Mouse (Mus musculus) brown adipose tissue, adult 24 weeks (tissue): ENCODE results near the gene Tspan4. TPM values are rescaled to one million over a fixed set of nuclear protein-coding genes. Genes with fewer than 3 reads are reported as not detected.

Experiments
- H3K27ac ChIP-seq: fragments of 200-500 bp; replicated peaks from 2 replicates; pipeline ENCODE4 v1.5.1; 2012; ENCODE audit warnings: low read depth, mild to moderate bottlenecking, low read length
- H3K4me1 ChIP-seq: fragments of 200-500 bp; 2 replicates; pipeline ENCODE4 v1.6.1; 2012; ENCODE audit warnings: low read length, mixed read lengths; ENCODE audit not compliant: control insufficient read depth, insufficient read depth, insufficient read length
- H3K4me3 ChIP-seq: fragments of 200-500 bp; 2 replicates; pipeline ENCODE4 v1.5.1; 2012; ENCODE audit warnings: low read depth, mild to moderate bottlenecking, low read length, moderate library complexity; ENCODE audit not compliant: insufficient read depth
- polyA plus RNA-seq: library from polyadenylated mRNA; stranded (reverse); fragments of >200 nt; gene quantifications from 2 replicates; pipeline ENCODE4 v1.2.4, GENCODE M21; 2012; ENCODE audit not compliant: missing spikeins, insufficient read depth, insufficient read length

Tspan4 gene
- polyA plus RNA-seq, 1 experiment: 39.6 TPM

DNA sequence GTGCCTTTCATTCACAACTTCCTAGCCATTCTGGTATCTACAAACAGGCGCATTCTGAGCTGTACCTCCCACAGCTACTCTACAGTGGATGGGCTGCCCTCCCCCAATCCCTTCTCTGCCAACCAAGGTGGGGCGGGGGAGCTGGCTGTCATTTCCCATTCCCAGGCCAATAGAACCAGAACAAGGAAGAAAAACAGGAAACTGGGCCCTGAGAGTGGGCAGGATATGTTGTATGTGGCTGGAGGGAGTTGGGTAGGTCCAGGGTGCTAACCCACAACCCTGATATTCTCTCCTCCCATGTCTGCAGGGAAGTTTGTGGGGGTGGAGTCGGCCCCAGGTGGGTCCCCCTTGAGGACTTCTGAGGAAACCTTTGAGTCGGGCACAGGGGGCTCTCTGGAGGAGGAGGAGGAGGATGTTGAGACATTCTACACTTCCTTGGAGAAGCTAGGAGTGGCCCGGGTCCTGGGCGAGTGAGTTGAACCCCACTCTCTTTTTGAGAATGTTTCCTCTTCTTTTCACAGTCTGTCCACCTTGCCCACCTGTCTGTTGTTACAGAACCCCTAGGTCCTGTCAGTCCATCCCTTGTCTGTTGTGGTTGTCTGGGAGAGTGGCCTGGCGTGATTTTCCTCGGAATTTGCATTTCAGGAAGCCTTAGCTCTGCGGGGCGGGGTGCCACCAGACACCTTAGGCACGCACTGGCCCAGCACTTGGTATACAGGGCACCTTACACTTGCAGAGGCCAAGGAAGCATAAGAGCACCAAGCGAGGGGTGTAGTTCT, 11.0 kb upstream of the Tspan4 start:
- peak overlapping the region; percentile 76 for H3K27ac ChIP-seq

DNA sequence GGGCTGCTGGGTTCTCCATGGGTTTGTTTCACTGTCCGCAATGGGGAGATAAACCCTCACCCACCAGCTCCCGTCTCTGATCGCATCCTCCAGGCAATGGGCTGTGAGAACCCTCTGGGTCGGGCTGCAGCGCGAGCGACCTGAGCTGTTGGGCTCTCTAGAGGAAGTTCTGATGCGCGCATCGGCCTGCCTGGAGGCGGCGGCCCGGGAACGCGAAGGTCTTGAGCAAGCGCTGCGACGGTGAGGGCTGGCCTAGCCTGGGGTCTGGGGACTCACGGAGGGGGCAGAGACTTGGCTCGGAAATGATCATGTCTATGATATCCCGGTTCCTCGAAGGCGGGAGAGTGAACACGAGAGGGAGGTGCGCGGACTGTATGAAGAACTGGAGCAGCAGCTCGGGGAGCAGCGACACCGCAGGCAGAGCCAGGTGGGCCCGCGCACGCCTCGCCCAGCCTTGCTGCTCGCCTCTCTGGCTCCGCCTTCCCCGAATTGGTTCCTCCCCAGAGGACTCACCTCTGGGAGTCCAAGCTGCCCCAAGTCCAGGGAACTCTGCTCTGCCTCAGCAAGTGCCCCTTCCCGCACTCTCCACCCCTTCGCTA, 10.3 kb upstream of the Tspan4 start:
- Histone ChIP-seq H3K4me1 (peaks cover 10% of the 10 kb centered on the region; the same call in 1 of the 2 replicates), H3K4me3 (peak overlapping the region; percentile 66), H3K27ac (peak overlapping the region; percentile 76)

More for the DNA sequence above, 11.0 kb upstream of the Tspan4 start:
- Histone ChIP-seq H3K4me3 (peak overlapping the region; percentile 66), H3K4me1 (peaks cover 12% of the 10 kb centered on the region; the same call in 1 of the 2 replicates)

DNA sequence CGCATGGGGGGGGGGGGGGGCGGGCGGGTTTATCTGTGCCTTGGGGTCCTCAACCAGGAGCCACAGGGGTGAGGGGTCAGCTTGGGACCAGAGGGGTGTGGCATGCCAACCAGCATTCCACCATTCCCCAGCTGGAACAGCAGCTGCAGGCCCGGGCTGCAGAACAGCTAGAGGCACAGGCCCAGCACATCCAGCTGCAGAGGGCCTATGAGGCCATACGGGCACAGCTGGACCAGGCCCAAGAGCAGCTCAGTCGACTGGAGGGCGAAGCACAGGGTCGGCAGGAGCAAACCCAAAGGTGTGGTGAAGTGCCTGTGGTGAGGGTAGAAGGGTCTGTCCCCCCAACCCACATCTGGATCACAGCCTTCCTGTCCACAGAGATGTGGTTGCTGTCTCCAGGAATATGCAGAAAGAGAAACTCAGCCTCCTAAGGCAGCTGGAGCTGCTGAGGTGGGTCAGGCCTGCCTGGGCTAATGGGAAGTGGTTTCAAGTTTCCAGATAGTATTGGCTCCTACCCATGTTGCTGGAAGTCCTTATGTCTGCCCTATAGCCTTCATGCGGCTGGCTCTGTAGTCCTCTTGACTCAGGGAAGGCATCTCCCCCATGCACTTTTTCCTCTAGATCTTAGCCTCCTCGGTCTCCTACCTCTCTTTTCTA, 9.5 kb upstream of the Tspan4 start:
- Histone ChIP-seq H3K4me3 (peak overlapping the region; percentile 27), H3K4me1 (peaks cover 10% of the 10 kb centered on the region; the same call in 1 of the 2 replicates)

DNA sequence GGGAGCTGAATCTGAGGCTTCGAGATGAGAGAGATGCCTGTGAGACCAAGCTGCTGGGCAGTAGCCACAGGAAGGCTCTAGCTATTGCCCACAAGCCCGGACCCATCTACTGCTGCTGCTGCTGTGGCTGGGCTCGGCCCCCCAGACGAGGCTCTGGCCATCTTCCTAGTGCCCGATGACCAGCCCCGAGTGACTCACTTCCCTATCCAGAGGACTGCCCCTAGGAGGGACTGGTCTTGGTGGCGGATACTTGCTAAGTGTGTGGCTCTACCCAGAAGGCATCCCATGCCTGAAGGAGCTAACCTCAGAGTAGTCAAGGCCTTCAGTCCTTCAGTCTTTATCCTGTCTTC, 9.0 kb upstream of the Tspan4 start:
- Histone ChIP-seq H3K4me1 (peaks cover 7% of the 10 kb centered on the region; the same call in 1 of the 2 replicates), H3K4me3 (peak overlapping the region; percentile 27; the same call in 1 of the 2 replicates), H3K27ac (no peak overlapping the region; the same call in 1 of the 2 replicates)

More for the DNA sequence above, 9.5 kb upstream of the Tspan4 start:
- H3K27ac ChIP-seq: no peak overlapping the region; the same call in 1 of the 2 replicates

DNA sequence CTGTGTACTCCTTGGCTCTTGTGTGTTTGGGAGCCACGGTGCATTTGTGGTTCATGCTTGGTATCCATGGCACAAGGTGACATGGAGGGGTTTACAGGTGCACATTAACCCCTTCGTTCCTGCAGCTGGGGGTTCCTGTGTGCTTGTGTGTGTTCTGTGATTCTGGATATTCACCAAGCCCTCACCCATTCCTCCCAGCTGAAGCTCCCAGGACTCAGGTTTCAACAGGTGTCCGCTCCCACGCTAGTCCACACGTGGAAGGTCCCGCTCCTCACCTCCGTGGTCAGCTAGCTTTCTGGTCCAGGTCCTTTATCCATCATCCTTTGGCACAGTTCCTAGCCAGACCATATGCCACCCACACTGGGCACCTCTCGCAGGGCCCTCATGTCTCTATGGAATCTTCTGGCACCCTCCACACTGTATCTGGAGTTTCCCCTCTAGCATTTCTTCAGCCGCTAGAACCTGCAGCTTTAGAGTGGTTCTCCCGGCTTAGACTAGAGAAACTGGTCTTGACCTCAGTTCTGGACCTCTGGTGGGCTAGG, 8.4 kb upstream of the Tspan4 start:
- Histone ChIP-seq H3K4me1 (peaks cover 7% of the 10 kb centered on the region; the same call in 1 of the 2 replicates), H3K4me3 (peak overlapping the region; percentile 99), H3K27ac (peak overlapping the region; percentile 63)

DNA sequence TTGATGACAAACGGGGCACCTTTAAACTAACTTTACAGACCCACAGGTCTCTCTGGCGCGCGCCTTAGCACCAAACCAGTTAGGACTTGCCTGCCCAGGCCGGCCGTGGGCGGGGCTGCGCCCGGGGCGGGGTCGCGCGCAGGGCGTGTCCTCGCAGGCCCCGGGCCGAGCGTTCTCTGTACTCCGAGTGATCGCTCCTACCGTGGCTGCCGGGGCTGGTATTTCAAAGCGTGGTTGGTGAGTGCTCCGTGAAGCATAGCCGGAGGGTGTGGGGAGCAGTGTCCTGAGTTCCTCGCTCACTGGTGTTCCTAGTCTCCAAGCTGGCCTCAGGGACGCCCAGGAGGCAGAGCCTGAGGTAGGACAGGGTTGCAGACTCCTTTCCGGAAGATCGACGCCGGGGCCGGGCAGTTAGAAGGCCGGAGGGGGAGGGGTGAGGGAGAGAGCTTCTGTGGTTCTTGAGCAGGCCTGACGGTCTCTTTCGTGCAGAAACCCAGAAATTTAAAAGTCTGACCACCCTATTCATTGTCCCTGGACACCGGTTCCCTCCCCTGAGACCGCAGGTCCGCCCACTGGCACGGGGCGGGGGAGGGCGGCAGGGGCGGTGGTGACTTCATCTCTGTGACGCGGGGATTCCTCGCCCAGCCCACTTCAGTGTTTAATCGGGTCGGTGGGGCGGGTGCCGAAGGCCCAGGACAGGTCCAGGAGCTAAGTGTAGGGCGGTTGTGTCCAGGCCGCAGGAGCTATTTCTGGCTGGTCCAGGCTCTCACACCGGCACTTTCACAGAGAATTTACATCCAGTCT, 7.6 kb upstream of the Tspan4 start, which contains the start of gene Cd151:
Cd151 (plus strand) TSS at position 163 of the 801 bp plus-strand sequence.
- peaks cover 5% of the 10 kb centered on the region; the same call in 1 of the 2 replicates for H3K4me1 ChIP-seq

DNA sequence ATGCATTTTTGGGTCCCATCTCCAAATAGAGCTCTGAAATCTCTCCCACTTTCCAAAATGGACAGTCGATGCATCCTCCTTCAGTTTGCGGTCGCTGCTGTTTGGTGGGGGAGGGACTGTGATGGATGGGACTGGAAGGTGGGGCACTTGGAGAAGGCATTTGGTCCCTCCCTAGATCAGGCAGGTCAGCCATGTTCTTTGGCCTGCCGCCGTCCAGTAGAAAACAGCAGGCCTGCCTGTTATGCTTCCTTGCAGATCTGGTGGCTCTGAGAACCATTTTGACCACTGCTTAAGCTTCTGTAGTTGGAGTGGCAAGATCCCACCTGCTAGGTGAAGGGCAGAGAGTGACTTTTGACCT, 6.9 kb upstream of the Tspan4 start:
- Histone ChIP-seq H3K4me1 (peaks cover 5% of the 10 kb centered on the region; the same call in 1 of the 2 replicates), H3K4me3 (peak overlapping the region; percentile 99), H3K27ac (peak overlapping the region; percentile 96)

More for the DNA sequence above, 7.6 kb upstream of the Tspan4 start, which contains the start of gene Cd151:
- Histone ChIP-seq H3K4me3 (peak within 1 kb of the TSS; percentile 99), H3K27ac (peak within 1 kb of the TSS; percentile 96)

DNA sequence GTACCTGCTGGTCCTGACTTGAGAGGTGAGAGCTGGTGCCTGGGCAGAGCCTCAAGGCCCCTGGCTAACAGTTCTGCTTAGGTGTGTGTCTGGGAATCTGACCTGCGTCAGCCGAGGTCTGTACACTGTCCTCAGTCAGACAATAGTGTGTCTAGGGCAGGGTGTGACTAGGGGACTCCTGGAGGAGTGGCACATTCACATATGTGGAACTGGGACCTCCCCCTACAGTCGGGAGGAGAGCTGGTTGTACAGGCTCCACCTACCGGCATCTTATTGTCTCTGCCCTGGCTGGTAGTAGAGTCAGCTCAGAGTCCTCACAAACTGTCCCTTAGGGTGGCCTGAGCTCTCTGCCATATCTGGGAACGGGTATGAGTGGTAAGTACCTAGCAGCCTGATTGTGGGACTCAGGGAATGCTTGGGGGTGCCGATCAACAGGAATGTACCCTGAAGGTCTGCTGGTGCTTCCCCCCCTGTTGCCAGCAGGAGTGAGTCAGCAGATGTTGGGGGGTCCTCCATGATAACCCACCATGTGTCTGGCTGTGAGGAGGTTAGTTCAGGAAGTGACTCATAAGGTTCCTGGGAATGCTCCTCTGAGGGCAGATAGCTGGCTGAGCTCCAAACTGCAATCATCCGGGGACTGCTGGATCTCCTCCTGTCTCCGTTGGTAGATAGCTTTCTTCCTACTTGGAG, 6.4 kb upstream of the Tspan4 start:
- H3K27ac ChIP-seq: peak overlapping the region; percentile 96
- H3K4me3 ChIP-seq: peak overlapping the region; percentile 99
- H3K4me1 ChIP-seq: peaks cover 5% of the 10 kb centered on the region; the same call in 1 of the 2 replicates

DNA sequence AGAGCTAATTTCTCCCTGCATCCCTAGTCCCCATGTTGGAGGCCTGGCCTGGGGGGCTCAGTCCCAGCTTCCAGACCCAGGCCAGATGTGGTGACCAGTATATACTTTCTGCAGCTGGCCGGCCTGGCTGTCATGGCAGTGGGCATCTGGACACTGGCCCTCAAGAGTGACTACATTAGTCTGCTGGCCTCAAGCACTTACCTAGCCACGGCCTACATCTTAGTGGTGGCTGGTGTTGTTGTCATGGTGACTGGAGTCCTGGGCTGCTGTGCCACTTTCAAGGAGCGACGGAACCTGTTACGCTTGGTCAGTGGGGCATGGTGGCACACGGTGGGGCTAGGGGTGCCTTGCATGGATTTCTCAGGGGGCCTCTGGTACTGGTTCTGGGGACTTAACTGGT, 5.7 kb upstream of the Tspan4 start:
- Histone ChIP-seq H3K4me1 (peaks cover 8% of the 10 kb centered on the region), H3K27ac (peak overlapping the region; percentile 96), H3K4me3 (peak overlapping the region; percentile 99; the same call in 1 of the 2 replicates)

DNA sequence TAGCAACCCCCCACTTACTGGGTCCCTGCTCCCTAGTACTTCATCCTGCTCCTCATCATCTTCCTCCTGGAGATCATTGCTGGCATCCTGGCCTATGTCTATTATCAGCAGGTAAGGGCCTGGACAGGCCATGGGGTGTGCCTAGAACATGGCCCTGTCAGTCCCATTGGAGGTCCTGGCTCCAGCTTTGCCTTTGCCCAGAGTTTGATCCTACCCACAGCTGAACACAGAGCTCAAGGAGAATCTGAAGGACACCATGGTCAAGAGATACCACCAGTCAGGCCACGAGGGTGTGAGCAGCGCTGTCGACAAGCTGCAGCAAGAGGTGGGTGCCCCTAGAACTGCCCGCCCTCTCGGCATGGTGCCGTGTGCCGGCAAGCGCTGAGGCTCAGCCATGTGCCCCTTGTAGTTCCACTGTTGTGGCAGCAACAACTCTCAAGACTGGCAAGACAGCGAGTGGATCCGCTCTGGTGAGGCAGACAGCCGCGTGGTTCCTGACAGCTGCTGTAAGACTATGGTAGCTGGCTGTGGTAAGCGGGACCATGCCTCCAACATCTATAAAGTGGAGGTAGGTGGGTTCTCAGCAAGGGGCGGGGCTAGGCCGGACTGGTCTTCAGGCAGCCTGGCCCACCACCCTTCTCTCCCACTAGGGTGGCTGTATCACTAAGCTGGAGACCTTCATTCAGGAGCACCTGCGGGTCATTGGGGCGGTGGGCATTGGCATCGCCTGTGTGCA, 5.0 kb upstream of the Tspan4 start:
- Histone ChIP-seq H3K4me3 (no peak overlapping the region), H3K4me1 (peaks cover 8% of the 10 kb centered on the region), H3K27ac (no peak overlapping the region)

DNA sequence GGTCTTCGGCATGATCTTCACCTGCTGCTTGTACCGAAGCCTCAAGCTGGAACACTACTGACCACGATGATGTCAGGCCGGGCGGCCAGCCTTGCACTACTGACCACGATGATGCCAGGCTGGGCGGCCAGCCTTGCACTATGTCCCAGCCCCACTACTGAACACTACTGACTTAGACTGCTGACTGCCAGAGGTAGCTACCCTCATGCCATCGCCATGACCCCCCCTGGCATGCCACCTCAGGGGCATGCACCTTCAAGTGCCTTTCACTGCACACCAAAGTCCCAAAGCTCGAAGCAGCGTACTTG, 4.4 kb upstream of the Tspan4 start:
- Histone ChIP-seq H3K27ac (no peak overlapping the region), H3K4me3 (no peak overlapping the region), H3K4me1 (peaks cover 8% of the 10 kb centered on the region)

DNA sequence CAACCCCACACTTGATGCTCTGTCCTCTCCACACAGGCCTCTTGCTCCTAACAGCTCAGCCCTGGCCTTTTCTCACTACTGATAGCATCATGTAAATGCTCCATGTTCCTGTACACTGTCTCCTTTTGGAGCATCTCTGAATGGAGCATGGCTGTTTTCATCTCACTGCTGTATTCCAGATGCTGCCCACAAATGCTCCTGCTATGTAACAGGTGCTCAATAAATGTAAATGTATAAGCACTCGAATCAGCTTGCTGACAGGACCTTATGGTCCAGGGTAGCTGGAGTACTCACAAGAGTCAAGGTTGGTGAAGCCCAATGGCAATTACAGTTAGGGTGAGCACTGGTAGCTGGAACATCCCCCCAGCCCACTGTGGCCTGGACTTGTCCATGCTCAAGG, 3.8 kb upstream of the Tspan4 start:
- H3K4me1 ChIP-seq: peaks cover 8% of the 10 kb centered on the region
- H3K4me3 ChIP-seq: no peak overlapping the region
- H3K27ac ChIP-seq: no peak overlapping the region

DNA sequence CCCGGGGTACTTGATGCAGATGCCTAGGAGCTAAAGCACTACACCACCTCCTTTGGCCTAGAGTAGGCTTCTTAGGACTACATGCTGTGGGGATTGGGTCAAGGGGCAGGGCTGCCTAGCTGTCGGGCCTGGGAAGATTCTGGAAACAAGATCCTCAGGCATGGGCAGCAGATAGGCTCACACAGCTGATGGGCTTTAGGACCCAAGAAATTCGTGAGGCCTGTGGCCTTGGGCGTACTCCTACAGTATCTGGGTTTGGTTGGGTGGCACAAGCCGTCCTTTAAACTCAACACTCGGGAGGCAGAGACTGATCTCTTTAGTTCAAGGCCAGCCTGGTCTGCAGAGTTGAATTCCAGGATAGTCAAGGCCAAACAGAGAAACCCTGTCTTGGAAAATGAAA, 2.8 kb upstream of the Tspan4 start:
- Histone ChIP-seq H3K4me1 (peaks cover 4% of the 10 kb centered on the region; the same call in 1 of the 2 replicates), H3K4me3 (no peak overlapping the region), H3K27ac (0 out of 2 replicates have a peak overlapping the region, but pooled peaks have one; percentile 10)
